Mouse (Mus musculus) lung, postnatal 36 days (tissue): ENCODE results near the gene Tra2a.

ENCODE experiments used
- DNase-seq: peaks from one replicate; pipeline ENCODE4 v3.0.0; 2022; ENCODE audit warnings: mixed read lengths

Tra2a gene

GRCm38 (mm10) chr6:49228126-49228679 is 35.6 kb downstream of the Tra2a start:
- DNase-seq: peak; percentile 65

GRCm38 (mm10) chr6:49227184-49227735 is 36.6 kb downstream of the Tra2a start:
- DNase-seq: no peak

- DNase-seq: no peak
Measured at GRCm38 (mm10) chr6:49225728-49226123, 38.1 kb downstream of the Tra2a start.

- no peak for DNase-seq
Measured at GRCm38 (mm10) chr6:49224923-49225727, 38.7 kb downstream of the Tra2a start.

- DNase-seq: no peak
Measured at GRCm38 (mm10) chr6:49221906-49222305, 41.9 kb downstream of the Tra2a start.

GRCm38 (mm10) chr6:49219920-49220604 is 43.8 kb downstream of the Tra2a start:
- DNase-seq: no peak

GRCm38 (mm10) chr6:49219001-49219560 is 44.8 kb downstream of the Tra2a start:
- no peak for DNase-seq

- no peak for DNase-seq
Measured at GRCm38 (mm10) chr6:49218275-49218802, 45.5 kb downstream of the Tra2a start.

- peak; percentile 67 for DNase-seq
Measured at GRCm38 (mm10) chr6:49217581-49218274, 46.1 kb downstream of the Tra2a start.

GRCm38 (mm10) chr6:49216811-49217542 is 46.9 kb downstream of the Tra2a start:
- DNase-seq: no peak

- no peak for DNase-seq
Measured at GRCm38 (mm10) chr6:49215748-49216585, 47.9 kb downstream of the Tra2a start.

- DNase-seq: no peak
Measured at GRCm38 (mm10) chr6:49214928-49215747, 48.7 kb downstream of the Tra2a start, which contains the start of gene Igf2bp3. Gene Igf2bp3 (minus strand): TSS chr6:49214957.

GRCm38 (mm10) chr6:49214086-49214927 is 49.5 kb downstream of the Tra2a start:
- peak; percentile 25 for DNase-seq

GRCm38 (mm10) chr6:49213581-49214085 is 50.2 kb downstream of the Tra2a start:
- DNase-seq: no peak

- no peak for DNase-seq
Measured at GRCm38 (mm10) chr6:49212931-49213580, 50.8 kb downstream of the Tra2a start.

GRCm38 (mm10) chr6:49212141-49212540 is 51.7 kb downstream of the Tra2a start:
- no peak for DNase-seq

- DNase-seq: no peak
Measured at GRCm38 (mm10) chr6:49211596-49211995, 52.2 kb downstream of the Tra2a start.
